Mouse (Mus musculus) neutrophil, adult 83 days (primary cell): ENCODE results near the gene Chst12. TPM values are rescaled to one million over a fixed set of nuclear protein-coding genes. Genes with fewer than 3 reads are reported as not detected.

Source experiments
- total RNA-seq, 2 experiments: library from RNA; stranded (reverse); gene quantifications; one replicate each; pipeline ENCODE4 v1.2.4; 2023

Chst12 gene
- 100 to 1,000 TPM; 118 to 121 TPM for total RNA-seq

GRCm38 (mm10) chr5:140505208-140505780 lies at the start of gene Chst12:
Chst12 (plus strand) TSS chr5:140505550.

GRCm38 (mm10) chr5:140564896-140565295 lies 59.5 kb downstream of the Chst12 start, which contains the start of gene Grifin:
Grifin (minus strand) TSS chr5:140565071.

Other genes with a start within 250 kb of the Chst12 start
- gene Mad1l1, start 184.0 kb upstream of the Chst12 start, total RNA-seq: 10 to 100 TPM; 33.4 to 34.3 TPM
- 10 to 100 TPM in 1 of 2 experiments, 1 to 10 TPM in 1; 6.6 to 10.9 TPM for gene Nudt1, start 183.9 kb upstream of the Chst12 start, total RNA-seq
- gene Mrm2, start 173.7 kb upstream of the Chst12 start, total RNA-seq: 1 to 10 TPM; 2.9 to 3.1 TPM
- 10 to 100 TPM in 1 of 2 experiments, 1 to 10 TPM in 1; 8.5 to 16.2 TPM for gene Snx8, start 116.3 kb upstream of the Chst12 start, total RNA-seq
- gene Eif3b, start 86.2 kb upstream of the Chst12 start, total RNA-seq: 10 to 100 TPM; 74.2 to 74.8 TPM
- not detected for gene Gm4869, start 59.9 kb upstream of the Chst12 start, total RNA-seq
- gene Grifin, start 59.5 kb downstream of the Chst12 start, total RNA-seq: under 1 TPM in 1 of 2 experiments, not detected in 1; 0.61 TPM
- gene Lfng, start 101.8 kb downstream of the Chst12 start, total RNA-seq: 10 to 100 TPM; 32.3 to 39.6 TPM
- gene Ttyh3, start 143.5 kb downstream of the Chst12 start, total RNA-seq: 10 to 100 TPM; 88.4 to 92.5 TPM
- 10 to 100 TPM in 1 of 2 experiments, 1 to 10 TPM in 1; 9.9 to 15.5 TPM for gene Iqce, start 196.8 kb downstream of the Chst12 start, total RNA-seq
- gene Brat1, start 199.5 kb downstream of the Chst12 start, total RNA-seq: 10 to 100 TPM; 15.7 to 16.0 TPM
- gene Amz1, start 218.6 kb downstream of the Chst12 start, total RNA-seq: 1 to 10 TPM; 3.5 to 4.2 TPM